Mouse (Mus musculus) forebrain, embryonic 13.5 days (tissue): ENCODE measurements around the gene Kif21a. TPM values are rescaled to one million over a fixed set of nuclear protein-coding genes. Genes with fewer than 3 reads are reported as not detected.

ENCODE experiments used
- ATAC-seq: fragments of 200-750 bp; cut with Nextera tagmentation; 2 replicates; pipeline ENCODE4 v1.8.0; 2017
- H3K27ac ChIP-seq: fragments of 300-500 bp; sonication (generic); 2 replicates; pipeline ENCODE4 v1.5.1; 2015; ENCODE audit warnings: inconsistent platforms, mild to moderate bottlenecking, moderate library complexity
- H3K27me3 ChIP-seq: fragments of 300-500 bp; sonication (generic); 2 replicates; pipeline ENCODE4 v1.6.1; 2015; ENCODE audit warnings: mild to moderate bottlenecking, inconsistent platforms
- H3K36me3 ChIP-seq: fragments of 300-500 bp; sonication (generic); 2 replicates; pipeline ENCODE4 v1.6.1; 2015; ENCODE audit warnings: mild to moderate bottlenecking, inconsistent platforms; ENCODE audit not compliant: poor library complexity, severe bottlenecking
- H3K4me1 ChIP-seq: fragments of 300-500 bp; sonication (generic); 2 replicates; pipeline ENCODE4 v1.6.1; 2015; ENCODE audit warnings: inconsistent platforms
- H3K4me2 ChIP-seq: fragments of 300-500 bp; sonication (generic); 2 replicates; pipeline ENCODE4 v1.6.1; 2015; ENCODE audit warnings: inconsistent platforms, mild to moderate bottlenecking, moderate library complexity
- H3K4me3 ChIP-seq: fragments of 300-500 bp; sonication (generic); 2 replicates; pipeline ENCODE4 v1.5.1; 2015; ENCODE audit warnings: mild to moderate bottlenecking, inconsistent platforms
- H3K9ac ChIP-seq: fragments of 300-500 bp; sonication (generic); 2 replicates; pipeline ENCODE4 v1.6.1; 2015; ENCODE audit warnings: mild to moderate bottlenecking, inconsistent platforms
- H3K9me3 ChIP-seq: fragments of 300-500 bp; sonication (generic); replicated peaks from 2 replicates; pipeline ENCODE4 v1.6.1; 2016; ENCODE audit warnings: inconsistent platforms
- WGBS: fragments of 180-500 bp; shearing (Covaris S2); methylation state at CpG from one replicate; pipeline ENCODE4 v1.1.7; 2015; 5-methylcytosine and 5-hydroxymethylcytosine counted together
- polyA plus RNA-seq: library from polyadenylated mRNA; unstranded; fragments of >200 nt; fragmentation: Nextera tagmentation; extraction: Ambion mirVana; gene quantifications from 2 replicates; pipeline ENCODE4 v1.2.1, GENCODE M21; 2015

Kif21a gene
- polyA plus RNA-seq, 1 experiment from 2014 or later: 56.4 TPM

DNA sequence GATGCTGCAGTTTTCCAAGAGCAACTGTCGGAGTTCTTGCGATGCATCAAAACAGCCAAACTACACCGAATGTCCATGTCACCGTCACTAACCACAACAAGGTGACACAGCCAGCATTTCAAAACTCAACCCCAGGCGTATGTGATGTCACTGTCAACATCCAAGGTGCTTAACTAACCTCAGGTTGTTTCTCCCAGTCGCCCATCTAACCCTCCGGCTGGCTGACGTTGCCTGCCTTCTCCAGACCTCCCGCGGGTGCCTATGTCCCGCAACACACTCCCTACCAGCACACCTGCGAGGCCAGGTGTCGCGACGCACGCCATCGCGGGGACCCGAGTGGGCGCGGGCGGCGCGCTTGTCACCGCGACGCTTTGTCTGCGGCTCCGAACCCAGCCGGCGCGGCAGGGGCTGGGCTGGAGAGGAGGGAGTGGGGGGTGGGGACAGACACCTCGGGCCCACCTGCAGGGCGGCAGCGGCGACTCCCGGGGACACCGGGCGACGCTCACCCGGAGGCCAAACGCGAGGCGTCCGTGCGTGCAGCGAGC, 725 bp downstream of the Kif21a start:
- Histone ChIP-seq H3K4me2 (peak overlapping the region; percentile 69), H3K36me3 (no peaks in the 10 kb centered on the region), H3K27ac (peak overlapping the region; percentile 100), H3K27me3 (no peaks in the 10 kb centered on the region), H3K9me3 (no peaks in the 10 kb centered on the region), H3K9ac (peak overlapping the region; percentile 99), H3K4me1 (peaks cover 45% of the 10 kb centered on the region), H3K4me3 (peak overlapping the region; percentile 91)
- WGBS: under 1% methylated on average over 40 of the region's 47 CpGs
- ATAC-seq: peak; percentile 61

DNA sequence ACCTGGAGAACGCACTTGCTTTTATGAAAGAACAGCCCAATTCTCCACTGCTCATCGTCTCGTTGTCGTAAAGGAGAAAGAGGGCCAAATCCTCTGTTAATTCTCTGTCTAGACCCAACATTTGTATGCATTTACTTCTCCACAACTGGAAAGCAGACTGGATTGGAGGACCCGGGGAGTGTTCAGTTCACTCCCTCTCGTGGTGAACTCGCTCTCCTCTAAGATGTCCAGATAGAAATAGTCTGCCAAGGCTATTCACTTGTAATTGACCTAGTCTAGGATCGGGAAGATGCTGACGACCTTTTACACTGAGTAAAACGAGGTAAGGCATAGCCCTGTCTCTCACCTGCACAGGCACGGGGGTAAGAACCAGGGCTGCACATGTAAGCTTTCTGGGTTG, 2.1 kb downstream of the Kif21a start:
- Histone ChIP-seq H3K27me3 (no peaks in the 10 kb centered on the region), H3K9ac (peak overlapping the region; percentile 61), H3K4me1 (peaks cover 39% of the 10 kb centered on the region), H3K4me2 (peak overlapping the region; percentile 69), H3K27ac (peak overlapping the region; percentile 10; the same call in 1 of the 2 replicates), H3K36me3 (peaks cover 6% of the 10 kb centered on the region; the same call in 1 of the 2 replicates), H3K4me3 (peak overlapping the region; percentile 91), H3K9me3 (no peaks in the 10 kb centered on the region)
- no peak for ATAC-seq
- WGBS: 37% methylated on average over 11 of the region's 11 CpGs

DNA sequence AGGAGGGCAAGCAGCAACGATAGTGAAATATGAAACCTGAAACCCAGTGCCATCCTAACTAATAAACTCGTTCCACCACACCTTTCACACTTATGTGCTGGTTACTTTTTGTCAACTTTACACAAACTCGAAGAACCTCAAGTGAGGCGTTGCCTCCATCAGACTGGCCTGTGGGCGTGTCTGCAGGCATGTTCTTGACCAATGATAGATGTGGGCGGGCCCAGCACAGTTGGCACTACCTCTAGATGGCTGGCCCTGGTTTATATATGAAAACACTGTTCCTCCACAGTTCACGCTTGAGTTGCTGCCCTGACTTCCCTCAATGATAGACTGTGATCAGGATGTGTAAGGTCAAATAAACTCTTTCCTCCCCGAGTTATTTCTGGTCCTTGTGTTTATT, 3.2 kb downstream of the Kif21a start:
- no peaks in the 10 kb centered on the region for H3K9me3 ChIP-seq
- no peak overlapping the region for H3K27ac ChIP-seq
- H3K4me1 ChIP-seq: peaks cover 34% of the 10 kb centered on the region
- peak overlapping the region; percentile 69 for H3K4me2 ChIP-seq
- H3K9ac ChIP-seq: no peak overlapping the region
- H3K4me3 ChIP-seq: peak overlapping the region; percentile 91
- H3K27me3 ChIP-seq: no peaks in the 10 kb centered on the region
- no peak for ATAC-seq
- peaks cover 7% of the 10 kb centered on the region; the same call in 1 of the 2 replicates for H3K36me3 ChIP-seq
- 59% methylated on average over 8 of the region's 8 CpGs for WGBS

DNA sequence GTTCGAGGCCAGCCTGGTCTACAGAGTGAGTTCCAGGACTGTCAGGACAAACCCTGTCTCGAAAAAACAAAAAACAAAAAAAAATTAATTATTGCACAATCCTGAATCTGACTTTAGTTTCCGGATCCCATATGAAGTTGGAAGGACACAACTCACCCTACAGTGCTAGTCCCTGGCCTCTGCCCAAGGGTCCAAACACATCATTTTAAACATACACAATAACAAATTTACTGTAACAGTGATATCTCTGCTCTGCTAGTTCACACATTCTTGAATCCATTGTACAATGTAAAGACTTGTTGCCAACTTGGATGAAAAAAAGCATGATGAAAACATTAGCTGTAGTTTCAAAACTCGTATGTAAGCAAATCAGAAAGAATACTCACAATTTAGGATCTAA, 6.5 kb downstream of the Kif21a start:
- Histone ChIP-seq H3K9me3 (no peaks in the 10 kb centered on the region), H3K27me3 (no peaks in the 10 kb centered on the region), H3K4me3 (no peak overlapping the region), H3K36me3 (peaks cover 7% of the 10 kb centered on the region; the same call in 1 of the 2 replicates), H3K4me1 (peaks cover 31% of the 10 kb centered on the region), H3K4me2 (no peak overlapping the region), H3K9ac (no peak overlapping the region), H3K27ac (no peak overlapping the region)
- ATAC-seq: no peak
- WGBS: 93% methylated on average over 4 of the region's 4 CpGs

DNA sequence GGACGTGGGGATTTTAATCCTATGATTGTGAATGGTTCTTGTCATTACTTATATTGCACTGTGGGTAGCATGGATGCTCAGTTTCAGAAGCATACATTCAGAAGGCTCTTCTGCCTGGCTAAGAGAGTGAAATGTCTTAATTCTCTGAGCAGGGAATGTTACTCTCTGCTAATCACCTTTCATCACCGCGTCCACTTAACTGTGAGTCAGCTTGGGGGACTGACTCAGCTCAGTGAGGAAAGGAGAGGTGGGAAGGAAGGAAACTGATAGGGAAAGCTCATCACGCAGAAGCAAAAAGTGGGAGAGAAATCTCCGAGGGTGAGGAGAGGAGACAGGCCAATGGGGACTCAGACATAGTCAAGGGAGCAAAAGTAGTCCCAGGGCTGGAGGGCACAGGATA, 10.9 kb downstream of the Kif21a start:
- H3K4me3 ChIP-seq: no peak overlapping the region
- no peak overlapping the region for H3K9ac ChIP-seq
- ATAC-seq: no peak
- peaks cover 12% of the 10 kb centered on the region for H3K36me3 ChIP-seq
- no peaks in the 10 kb centered on the region for H3K9me3 ChIP-seq
- no peaks in the 10 kb centered on the region for H3K27me3 ChIP-seq
- H3K4me2 ChIP-seq: no peak overlapping the region
- peaks cover 21% of the 10 kb centered on the region for H3K4me1 ChIP-seq
- no peak overlapping the region for H3K27ac ChIP-seq
- 88% methylated on average over 5 of the region's 5 CpGs for WGBS

DNA sequence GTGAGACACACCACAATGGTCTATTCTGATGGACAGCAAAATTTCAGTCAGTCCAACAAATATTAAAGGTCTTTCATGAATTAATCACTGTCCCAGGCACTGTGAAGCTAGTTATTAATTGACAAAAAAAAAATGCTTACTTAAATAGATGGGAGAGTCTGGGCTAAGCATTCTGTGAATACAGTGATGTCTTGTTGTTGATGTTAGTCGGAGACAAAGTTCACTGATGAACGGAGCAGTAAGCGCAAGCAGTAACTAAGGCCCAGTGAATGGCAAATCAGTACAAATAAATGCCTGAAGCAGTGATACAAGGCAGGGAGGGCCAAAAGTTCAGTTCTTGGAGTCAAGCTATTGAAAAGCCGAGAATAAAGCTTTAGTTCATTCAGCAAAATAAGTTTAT, 15.7 kb downstream of the Kif21a start:
- H3K4me1 ChIP-seq: peaks cover 26% of the 10 kb centered on the region
- 50% methylated on average over 4 of the region's 4 CpGs for WGBS
- H3K4me2 ChIP-seq: no peak overlapping the region
- peak overlapping the region; percentile 0; the same call in 1 of the 2 replicates for H3K27ac ChIP-seq
- no peak overlapping the region for H3K4me3 ChIP-seq
- no peaks in the 10 kb centered on the region for H3K27me3 ChIP-seq
- no peaks in the 10 kb centered on the region for H3K9me3 ChIP-seq
- H3K36me3 ChIP-seq: peaks cover 18% of the 10 kb centered on the region
- ATAC-seq: no peak
- no peak overlapping the region for H3K9ac ChIP-seq

DNA sequence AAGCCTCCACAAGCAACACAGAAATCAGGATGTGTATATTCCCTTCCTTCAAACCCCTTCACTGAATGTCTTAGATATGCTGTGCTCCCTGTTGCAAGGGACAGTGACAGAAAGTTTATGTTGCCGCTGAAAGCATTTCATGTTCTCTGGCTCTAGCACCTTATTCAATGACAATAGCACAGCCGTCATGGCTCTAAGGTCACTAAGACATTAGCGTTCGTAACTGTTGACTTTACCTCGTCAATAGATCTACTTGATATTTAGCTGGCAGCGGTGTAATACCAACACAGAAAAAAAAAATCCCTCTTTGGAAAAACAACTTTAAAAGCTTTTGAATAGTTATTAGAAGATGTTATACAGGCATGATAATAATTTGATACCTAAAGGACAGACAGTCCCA, 16.2 kb downstream of the Kif21a start:
- ATAC-seq: no peak
- no peak overlapping the region for H3K9ac ChIP-seq
- peaks cover 22% of the 10 kb centered on the region for H3K4me1 ChIP-seq
- H3K4me3 ChIP-seq: no peak overlapping the region
- no peaks in the 10 kb centered on the region for H3K27me3 ChIP-seq
- H3K9me3 ChIP-seq: no peaks in the 10 kb centered on the region
- H3K27ac ChIP-seq: peak overlapping the region; percentile 0; the same call in 1 of the 2 replicates
- no peak overlapping the region for H3K4me2 ChIP-seq
- WGBS: 79% methylated on average over 6 of the region's 6 CpGs
- H3K36me3 ChIP-seq: peaks cover 18% of the 10 kb centered on the region

DNA sequence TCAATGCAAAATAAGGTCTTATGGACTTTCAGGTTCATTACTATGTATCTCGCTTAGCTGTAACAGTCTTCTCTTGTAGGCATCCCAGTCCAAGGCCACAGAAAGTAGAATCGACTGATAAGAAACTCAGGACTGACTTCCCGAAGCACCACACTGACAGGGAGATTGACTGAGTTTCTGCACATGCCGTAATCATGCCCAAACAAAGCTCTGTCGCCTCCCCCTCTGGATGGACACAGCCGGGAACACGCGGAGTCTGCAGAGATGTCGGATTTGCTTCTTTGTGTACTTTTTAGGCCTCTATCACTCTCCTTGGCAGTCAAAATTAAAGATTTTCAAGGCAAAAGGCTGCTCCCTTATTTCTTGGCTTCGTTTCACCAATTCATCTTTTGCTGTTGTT, 20.8 kb downstream of the Kif21a start:
- Histone ChIP-seq H3K27ac (peak overlapping the region; percentile 66; the same call in 1 of the 2 replicates), H3K4me1 (peaks cover 16% of the 10 kb centered on the region), H3K9me3 (no peaks in the 10 kb centered on the region; the same call in 1 of the 2 replicates), H3K9ac (no peak overlapping the region), H3K27me3 (no peaks in the 10 kb centered on the region), H3K36me3 (peaks cover 16% of the 10 kb centered on the region), H3K4me3 (no peak overlapping the region), H3K4me2 (no peak overlapping the region)
- WGBS: 89% methylated on average over 10 of the region's 10 CpGs
- ATAC-seq: no peak

DNA sequence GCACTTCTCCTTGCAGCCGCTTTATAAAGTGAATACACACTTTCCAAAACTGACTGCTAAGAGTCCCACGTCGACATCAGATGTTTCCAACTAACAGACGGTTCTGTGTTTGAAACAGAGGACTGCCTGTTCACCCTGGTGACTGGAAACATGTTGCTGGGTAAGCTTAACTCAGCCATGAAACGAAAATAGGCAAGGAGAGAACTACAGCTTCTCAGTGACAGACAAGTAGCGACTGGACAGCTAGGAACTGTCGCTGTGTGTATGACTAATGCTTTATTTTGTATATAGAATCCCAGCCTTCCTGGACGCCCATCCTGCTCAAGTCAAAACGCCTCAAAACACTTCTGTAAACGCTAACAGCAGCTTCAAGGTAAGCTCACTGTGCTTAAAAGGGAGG, 21.3 kb downstream of the Kif21a start:
- no peaks in the 10 kb centered on the region; the same call in 1 of the 2 replicates for H3K9me3 ChIP-seq
- H3K27ac ChIP-seq: peak overlapping the region; percentile 66
- peak; percentile 53 for ATAC-seq

DNA sequence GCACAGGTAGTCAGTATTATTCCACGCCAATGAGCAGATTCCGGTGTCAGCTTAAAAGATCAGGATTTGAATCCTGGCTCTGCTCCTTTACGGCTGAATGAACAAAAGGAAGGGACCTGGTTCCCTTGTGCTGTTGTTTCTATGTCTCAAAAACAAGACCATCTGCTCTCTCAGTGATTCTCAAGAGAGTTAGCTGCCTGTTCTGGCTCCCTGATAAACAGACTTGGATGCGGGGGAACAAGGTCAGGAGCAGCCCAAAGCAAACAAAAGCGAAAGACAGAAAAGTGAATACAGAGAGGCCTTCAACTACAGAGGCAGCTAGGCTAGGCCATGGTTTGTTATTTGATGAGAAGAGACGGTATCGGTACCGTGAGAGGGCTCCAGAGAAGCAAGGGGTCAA, 27.5 kb downstream of the Kif21a start:
- Histone ChIP-seq H3K4me3 (no peak overlapping the region), H3K4me1 (peaks cover 42% of the 10 kb centered on the region), H3K36me3 (peaks cover 10% of the 10 kb centered on the region), H3K4me2 (no peak overlapping the region), H3K27me3 (no peaks in the 10 kb centered on the region), H3K9ac (no peak overlapping the region), H3K9me3 (peaks cover 6% of the 10 kb centered on the region; the same call in 1 of the 2 replicates), H3K27ac (peak overlapping the region; percentile 64)
- 59% methylated on average over 8 of the region's 8 CpGs for WGBS
- no peak for ATAC-seq

More for the DNA sequence above, 21.3 kb downstream of the Kif21a start:
- Histone ChIP-seq H3K4me1 (peaks cover 12% of the 10 kb centered on the region), H3K4me2 (no peak overlapping the region), H3K4me3 (no peak overlapping the region), H3K27me3 (no peaks in the 10 kb centered on the region), H3K36me3 (peaks cover 16% of the 10 kb centered on the region), H3K9ac (no peak overlapping the region)
- 77% methylated on average over 10 of the region's 10 CpGs for WGBS

DNA sequence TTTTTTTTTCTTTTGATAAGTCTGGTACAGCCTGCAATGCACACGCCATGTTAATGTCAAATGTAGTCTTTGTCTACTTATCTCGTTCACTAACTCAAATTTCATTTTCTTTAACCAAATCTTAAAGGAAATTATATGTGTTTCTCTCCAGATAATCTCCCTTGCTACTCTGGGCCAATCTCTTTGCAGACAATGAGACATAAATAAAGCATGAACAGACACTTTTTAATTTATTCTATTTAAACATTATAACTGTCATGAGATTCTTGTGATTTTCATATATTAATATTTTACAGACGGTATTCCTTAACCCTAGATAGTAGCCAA, 30.9 kb downstream of the Kif21a start:
- peaks cover 68% of the 10 kb centered on the region for H3K4me1 ChIP-seq
- peak overlapping the region; percentile 99 for H3K27ac ChIP-seq
- H3K27me3 ChIP-seq: no peaks in the 10 kb centered on the region
- H3K9ac ChIP-seq: no peak overlapping the region
- no peak for ATAC-seq
- 4% methylated on average over 3 of the region's 3 CpGs for WGBS
- peaks cover 8% of the 10 kb centered on the region for H3K36me3 ChIP-seq
- H3K9me3 ChIP-seq: peaks cover 6% of the 10 kb centered on the region; the same call in 1 of the 2 replicates
- peak overlapping the region; percentile 57; the same call in 1 of the 2 replicates for H3K4me2 ChIP-seq
- no peak overlapping the region for H3K4me3 ChIP-seq

DNA sequence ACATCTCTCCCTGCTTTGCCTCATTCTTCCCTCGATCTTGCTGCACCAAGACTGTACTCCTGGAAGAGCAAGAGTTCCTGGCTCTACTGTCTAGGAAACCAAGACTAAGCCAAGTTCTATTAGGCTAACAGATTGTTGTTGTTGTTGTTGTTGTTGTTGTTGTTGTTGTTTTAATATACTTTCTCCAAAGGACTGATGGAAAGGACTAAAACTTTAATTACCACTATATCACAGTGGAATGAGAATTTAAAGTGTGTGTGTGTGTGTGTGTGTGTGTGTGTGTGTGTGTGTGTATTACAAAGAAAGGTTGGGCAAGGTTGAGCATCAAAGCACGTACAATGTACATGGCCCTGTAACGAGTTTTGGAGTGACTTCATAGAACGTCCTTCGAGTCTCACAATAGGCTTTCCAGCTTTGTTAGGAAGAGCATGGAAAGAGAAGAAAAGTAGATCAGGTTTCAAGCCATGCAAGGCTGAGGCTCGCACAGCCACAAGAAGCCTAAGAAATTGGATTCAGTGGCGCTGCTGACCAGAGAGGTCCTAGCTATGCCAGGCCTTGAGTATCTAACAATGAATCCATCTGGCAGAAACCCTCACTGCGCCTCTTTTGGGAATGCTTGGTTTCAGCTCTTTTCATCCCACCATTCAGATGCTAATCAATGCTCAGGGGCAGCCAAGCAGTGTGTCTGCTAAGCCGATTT, 31.4 kb downstream of the Kif21a start:
- Histone ChIP-seq H3K4me1 (peaks cover 72% of the 10 kb centered on the region), H3K27me3 (no peaks in the 10 kb centered on the region), H3K4me3 (no peak overlapping the region), H3K4me2 (peak overlapping the region; percentile 57), H3K9me3 (peaks cover 6% of the 10 kb centered on the region; the same call in 1 of the 2 replicates), H3K36me3 (peaks cover 8% of the 10 kb centered on the region), H3K9ac (0 out of 2 replicates have a peak overlapping the region, but pooled peaks have one; percentile 65), H3K27ac (peak overlapping the region; percentile 99)
- WGBS: 6% methylated on average over 9 of the region's 9 CpGs
- peak; percentile 84 for ATAC-seq
